Mouse (Mus musculus) activated CD4-positive, CD25-positive, alpha-beta regulatory T cell, adult 4 months (primary cell): ENCODE results near the gene Cd207. TPM values are rescaled to one million over a fixed set of nuclear protein-coding genes. Genes with fewer than 3 reads are reported as not detected.
"Not testable (repeated sequence)": the region's sequence is repeated elsewhere in the genome, so short reads cannot be mapped to it uniquely, and the experiment has no call there.

ENCODE experiments used
- ATAC-seq: one replicate; pipeline ENCODE4 v1.8.0; 2017
- polyA plus RNA-seq, 2 experiments: library from polyadenylated mRNA; unstranded; fragments of 100-300 nt; shearing (Covaris generic); gene quantifications; one replicate each; pipeline ENCODE4 v1.2.1; 2017

The Cd207 gene
- polyA plus RNA-seq, 2 experiments from 2014 or later, result not detected

GRCm38 (mm10) chr6:83697932-83698331, 20.3 kb upstream of the Cd207 start:
- no peak for ATAC-seq

GRCm38 (mm10) chr6:83696684-83697083, 19.0 kb upstream of the Cd207 start:
- ATAC-seq, result no peak

DNA sequence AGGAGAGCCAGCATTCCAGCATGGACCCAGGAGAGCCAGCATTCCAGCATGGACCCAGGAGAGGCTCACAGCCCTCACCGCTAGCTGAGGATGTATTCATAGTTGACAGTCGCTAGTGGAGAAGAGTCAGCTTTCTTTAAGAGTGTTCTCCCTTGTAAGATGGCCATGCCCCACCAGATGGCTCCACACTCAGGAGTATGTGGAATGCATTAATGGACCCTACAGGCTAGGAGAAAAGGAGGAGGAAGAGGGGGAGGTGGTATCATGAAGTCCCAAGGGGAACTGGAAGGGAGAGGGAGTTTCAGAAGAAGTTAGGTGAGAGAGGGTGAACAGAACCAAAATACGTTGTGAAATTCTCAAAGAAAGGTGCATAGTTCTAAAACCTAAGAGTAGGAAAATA, 18.1 kb upstream of the Cd207 start:
- ATAC-seq, result no peak

DNA sequence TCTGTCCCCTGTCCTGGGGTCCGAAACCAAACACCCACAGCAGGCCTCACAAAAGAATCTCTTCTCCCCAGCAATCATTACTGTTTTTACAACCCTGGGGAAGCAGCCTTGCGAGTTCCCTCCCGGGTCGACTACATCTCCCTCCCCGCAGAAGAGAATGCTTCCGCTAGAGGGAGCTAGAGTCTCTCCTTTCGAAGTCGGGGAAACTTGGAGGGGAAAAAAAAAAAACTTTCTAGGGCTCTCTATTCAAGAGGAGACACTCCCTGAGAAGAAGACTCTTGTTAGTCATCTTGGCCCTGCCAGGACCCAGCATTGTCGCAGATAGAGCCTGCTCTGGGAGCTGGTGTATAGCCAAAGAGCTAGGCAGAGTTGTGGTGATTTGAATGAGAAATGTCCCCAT, 16.2 kb upstream of the Cd207 start:
- peak; percentile 54 for ATAC-seq

DNA sequence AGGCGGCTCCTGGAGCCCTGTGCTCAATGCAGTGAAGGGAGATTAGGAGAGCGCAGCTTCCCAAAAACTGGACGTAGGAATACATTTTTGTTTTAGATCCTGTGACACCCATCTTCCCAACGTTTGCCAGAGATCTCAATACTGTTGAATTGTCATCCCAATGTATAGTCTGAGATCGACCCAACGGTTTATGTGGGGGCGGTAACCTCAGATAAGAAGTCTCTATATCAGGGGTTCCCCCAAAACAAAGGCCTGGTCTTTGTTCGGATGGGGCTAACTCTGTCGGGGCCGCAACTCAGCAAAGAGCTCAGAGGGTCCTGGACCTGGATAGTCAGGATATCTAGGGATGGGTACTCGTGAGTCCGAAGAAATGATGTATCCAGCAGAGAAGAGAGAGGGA, 15.3 kb upstream of the Cd207 start:
- ATAC-seq, result no peak

DNA sequence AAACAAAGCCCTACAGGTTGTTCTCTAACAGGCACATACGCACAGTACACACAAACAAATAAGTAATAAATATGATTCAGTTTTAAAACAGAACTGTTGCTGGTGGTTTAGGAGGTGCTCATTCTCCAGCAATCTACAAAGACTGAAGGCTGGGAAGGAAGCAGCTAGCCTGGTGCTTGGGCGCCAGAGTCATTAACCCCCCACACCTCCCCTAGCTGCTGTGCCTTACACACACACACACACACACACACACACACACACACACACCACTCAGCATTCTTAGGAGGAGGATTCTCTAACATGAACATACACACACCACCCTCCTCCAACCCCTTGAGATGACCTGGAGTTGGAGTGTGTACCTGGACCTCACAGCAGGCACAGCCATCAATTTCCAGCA, 13.3 kb upstream of the Cd207 start:
- ATAC-seq, result no peak

- peak; percentile 36 for ATAC-seq
Observed at GRCm38 (mm10) chr6:83690277-83690676, 12.6 kb upstream of the Cd207 start.

DNA sequence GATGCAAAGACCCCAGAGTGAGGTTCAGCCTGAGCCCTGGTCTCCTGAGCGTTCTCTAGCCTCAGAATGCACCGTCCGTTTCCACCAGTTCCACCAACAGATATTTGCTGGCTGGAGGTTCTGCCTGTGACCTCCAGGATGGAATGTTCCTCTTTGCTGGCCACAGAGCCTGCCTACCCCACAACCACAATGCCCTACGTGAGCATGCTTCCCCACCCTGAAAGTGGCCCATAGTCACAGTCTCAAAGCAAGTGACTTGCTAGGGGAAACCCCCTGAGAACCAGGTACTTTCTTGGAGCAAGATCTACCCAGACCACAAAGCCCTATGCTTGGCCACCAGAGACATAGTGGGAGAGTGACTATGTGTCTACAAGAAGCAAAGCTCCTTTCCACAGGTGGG, 11.7 kb upstream of the Cd207 start:
- no peak for ATAC-seq

- ATAC-seq, result no peak
Observed at GRCm38 (mm10) chr6:83673395-83673794, 4.3 kb downstream of the Cd207 start.

GRCm38 (mm10) chr6:83665009-83665408, 12.6 kb downstream of the Cd207 start:
- no peak for ATAC-seq

DNA sequence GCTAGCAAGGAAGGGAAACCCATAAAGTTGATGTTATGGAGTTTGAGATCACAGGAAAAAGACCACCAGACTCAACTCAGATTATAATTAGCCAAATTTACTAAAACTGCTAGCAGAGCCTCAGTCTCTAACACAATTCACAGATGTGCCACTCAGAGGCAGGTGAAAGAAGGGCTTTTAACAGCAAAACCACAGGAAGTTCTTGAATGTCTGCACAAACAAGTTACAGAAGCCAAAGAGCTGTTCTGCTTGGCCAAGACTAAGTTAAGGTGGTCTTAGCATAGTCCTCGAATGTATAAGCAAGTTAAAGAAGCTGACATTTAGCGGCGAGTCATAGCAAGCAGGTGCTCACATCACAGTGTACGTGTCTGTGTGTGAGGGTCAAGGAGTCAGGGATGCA, 16.8 kb downstream of the Cd207 start:
- ATAC-seq, result no peak

DNA sequence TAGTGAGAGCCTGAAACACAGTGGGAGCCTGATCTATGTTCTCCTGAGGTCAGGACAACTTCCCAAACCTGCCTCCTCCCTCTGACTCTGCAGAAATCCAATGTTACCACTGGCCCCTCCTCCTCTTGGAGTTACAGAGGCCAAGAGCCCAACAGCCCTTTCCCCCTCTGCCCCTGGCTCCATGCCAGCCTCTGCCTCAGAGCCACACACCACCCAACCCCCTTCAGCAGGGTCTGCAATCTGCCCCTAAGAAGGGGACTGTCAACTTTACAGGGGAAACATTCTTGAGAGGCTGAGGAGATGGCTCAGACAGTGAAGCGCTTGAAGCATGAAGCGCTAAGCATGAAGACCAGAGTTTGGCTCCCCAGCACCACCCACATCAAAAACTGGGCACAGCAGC, 21.6 kb downstream of the Cd207 start, which contains the start of gene Clec4f:
Gene Clec4f (minus strand): TSS at position 101 of the 400 bp plus-strand sequence.
- no peak for ATAC-seq

DNA sequence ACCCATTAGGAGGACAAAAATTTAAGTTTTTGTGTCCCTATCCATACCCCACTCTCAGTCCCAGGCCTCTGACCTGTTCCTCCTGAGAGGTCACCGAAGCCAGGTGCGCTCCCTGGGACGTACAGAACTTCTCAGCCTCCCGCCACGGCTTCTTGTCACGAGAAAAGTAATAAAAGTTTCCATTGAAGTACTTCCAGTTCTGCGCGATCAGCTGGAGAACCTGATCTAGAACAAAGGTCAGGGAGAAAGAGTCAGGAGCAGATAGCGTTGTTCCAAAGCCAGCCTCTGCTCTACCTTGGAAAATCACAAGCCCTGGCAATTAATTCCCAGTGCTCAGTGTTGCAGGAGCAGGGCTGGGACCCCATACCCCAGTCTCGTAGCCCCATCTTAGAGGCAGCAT, 30.9 kb downstream of the Cd207 start:
- ATAC-seq, result no peak

DNA sequence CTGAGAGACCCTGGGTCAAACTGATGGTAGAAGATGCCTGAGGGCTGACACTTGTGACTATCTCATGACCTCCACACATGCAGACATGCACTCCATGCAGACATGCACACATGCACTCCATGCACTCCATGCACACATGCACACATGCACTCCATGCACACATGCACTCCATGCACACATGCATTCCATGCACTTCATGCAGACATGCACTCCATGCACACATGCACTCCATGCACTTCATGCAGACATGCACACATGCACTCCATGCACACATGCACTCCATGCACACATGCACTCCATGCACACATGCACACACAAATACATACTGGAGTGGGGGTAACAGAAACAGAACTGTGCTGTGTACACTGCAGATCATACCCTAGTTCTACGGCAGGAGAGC, 42.3 kb downstream of the Cd207 start:
- ATAC-seq, result no peak

DNA sequence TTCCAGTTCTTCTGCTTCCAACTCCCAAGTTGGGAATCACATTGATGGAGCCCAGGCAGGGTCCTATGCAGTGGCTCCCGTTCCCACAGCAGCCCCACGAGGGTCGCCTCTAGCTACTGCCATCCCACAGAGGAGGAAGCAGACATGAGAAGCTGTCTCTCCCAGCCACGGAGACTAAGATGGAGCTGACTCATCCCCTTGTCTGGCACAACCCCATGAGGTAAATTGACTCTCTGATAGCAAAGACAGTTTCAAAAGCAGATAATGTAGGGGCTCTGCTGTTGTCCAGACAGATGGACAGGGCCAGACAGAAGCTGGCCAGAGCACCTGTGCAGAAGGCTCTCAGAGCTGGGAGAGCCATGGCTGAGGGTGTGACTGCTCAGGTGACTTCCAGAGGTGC, 43.0 kb downstream of the Cd207 start:
- not testable (repeated sequence) for ATAC-seq

GRCm38 (mm10) chr6:83634106-83634505, 43.6 kb downstream of the Cd207 start:
- not testable (repeated sequence) for ATAC-seq

DNA sequence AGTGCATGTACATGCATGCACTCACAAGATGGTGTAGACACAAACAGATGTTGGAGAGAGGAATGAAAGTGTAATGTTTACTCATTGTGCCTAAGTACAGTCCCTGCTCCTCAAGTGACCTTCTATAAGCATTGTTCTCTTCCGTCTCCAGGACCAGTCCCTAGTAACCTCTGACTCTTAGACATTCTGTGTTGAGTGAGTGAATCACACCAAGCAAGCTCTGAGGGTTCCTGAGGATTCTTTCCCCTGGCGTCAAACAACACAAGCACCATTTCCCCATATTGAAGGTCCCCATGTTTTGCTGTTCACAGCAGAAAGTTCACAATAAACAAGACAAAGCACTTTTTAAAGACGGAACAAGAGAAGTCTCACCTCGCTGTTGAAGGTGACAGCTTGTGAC, 45.8 kb downstream of the Cd207 start:
- no peak for ATAC-seq

DNA sequence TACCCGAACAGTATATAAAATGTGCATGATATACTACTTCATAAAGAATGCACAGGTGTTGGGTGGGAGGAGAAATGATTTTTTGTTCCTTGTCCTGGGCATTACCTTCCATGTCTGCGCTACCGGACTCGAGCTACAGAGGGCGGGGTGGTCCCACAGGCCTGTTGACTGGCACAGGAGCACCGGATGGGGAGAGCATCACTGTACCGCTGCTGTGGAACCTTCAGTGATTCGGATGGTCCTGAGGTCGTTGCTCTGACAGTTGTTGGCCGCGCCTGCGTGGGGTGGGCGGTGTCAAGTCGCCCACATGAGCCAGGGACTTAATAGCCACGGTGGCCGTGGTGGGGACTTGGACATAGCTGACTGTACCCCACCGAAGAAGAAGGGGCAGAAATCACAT, 50.9 kb downstream of the Cd207 start:
- no peak for ATAC-seq

Other genes starting within 250 kb of the Cd207 start
- gene Tet3, start 218.8 kb downstream of the Cd207 start, polyA plus RNA-seq, result 10 to 100 TPM; 17.2 to 23.9 TPM
- 10 to 100 TPM; 65.1 to 79.0 TPM for gene Dguok, start 170.9 kb downstream of the Cd207 start, polyA plus RNA-seq
- gene Actg2, start 141.6 kb downstream of the Cd207 start, polyA plus RNA-seq, result 10 to 100 TPM; 36.5 to 47.4 TPM
- 10 to 100 TPM; 30.5 to 38.9 TPM for gene Stambp, start 105.1 kb downstream of the Cd207 start, polyA plus RNA-seq
- not detected for gene Clec4f, start 21.7 kb downstream of the Cd207 start, polyA plus RNA-seq
- under 1 TPM in 1 of 2 experiments, not detected in 1; 0.45 TPM for gene Vax2, start 33.4 kb upstream of the Cd207 start, polyA plus RNA-seq
- not detected for gene Atp6v1b1, start 65.1 kb upstream of the Cd207 start, polyA plus RNA-seq
- gene Ankrd53, start 84.8 kb upstream of the Cd207 start, polyA plus RNA-seq, result not detected
- gene Tex261, start 98.0 kb upstream of the Cd207 start, polyA plus RNA-seq, result 10 to 100 TPM; 76.3 to 79.6 TPM
- gene Nagk, start 117.1 kb upstream of the Cd207 start, polyA plus RNA-seq, result 10 to 100 TPM; 23.0 to 27.9 TPM
- gene Paip2b, start 153.9 kb upstream of the Cd207 start, polyA plus RNA-seq, result 10 to 100 TPM; 17.3 to 18.2 TPM
- 100 to 1,000 TPM; 114 to 116 TPM for gene Zfp638, start 189.3 kb upstream of the Cd207 start, polyA plus RNA-seq